Mouse (Mus musculus) cerebellum, postnatal 14 days (tissue): ENCODE measurements at regions not wholly inside any gene's neighbourhood (a gene's known extent, or its start where the extent isn't known, plus 50 kb on each side); places are given as distances from the start of the nearest gene placed in this dataset.

Experiments used
- DNase-seq, 2 experiments: peaks; one replicate each; pipeline ENCODE4 v3.0.0; 2021; ENCODE audit warnings: mixed read lengths in 2 of 2

GRCm38 (mm10) chr5:107035376-107035775 lies 71.3 kb downstream of the Cdc7 start:
- no peak for DNase-seq

- DNase-seq, result no peak
Measured at GRCm38 (mm10) chr5:107035782-107036181, 71.7 kb downstream of the Cdc7 start.

GRCm38 (mm10) chr5:107036475-107036874 lies 72.4 kb downstream of the Cdc7 start:
- no peak for DNase-seq

- no peak for DNase-seq
Measured at GRCm38 (mm10) chr5:107037087-107037486, 73.0 kb downstream of the Cdc7 start.

GRCm38 (mm10) chr5:107039340-107039739 lies 75.2 kb downstream of the Cdc7 start:
- no peak for DNase-seq

- DNase-seq, result no peak
Measured at GRCm38 (mm10) chr5:107039956-107040355, 75.8 kb downstream of the Cdc7 start.

- no peak for DNase-seq
Measured at GRCm38 (mm10) chr5:107040489-107040888, 76.4 kb downstream of the Cdc7 start.

GRCm38 (mm10) chr5:107045163-107045562 lies 81.0 kb downstream of the Cdc7 start:
- DNase-seq, result no peak

GRCm38 (mm10) chr5:107046501-107046931 lies 82.4 kb downstream of the Cdc7 start:
- DNase-seq, result no peak

GRCm38 (mm10) chr5:107048607-107049006 lies 84.5 kb downstream of the Cdc7 start:
- no peak for DNase-seq

- DNase-seq, result no peak
Measured at GRCm38 (mm10) chr5:107050076-107050475, 86.0 kb downstream of the Cdc7 start.

GRCm38 (mm10) chr5:107051868-107052267 lies 87.7 kb downstream of the Cdc7 start:
- DNase-seq, result no peak

GRCm38 (mm10) chr5:107054900-107055452 lies 90.9 kb downstream of the Cdc7 start:
- DNase-seq, result peak in 1 of 2 experiments; percentile 16

- peak; percentile 79 to 88 for DNase-seq
Measured at GRCm38 (mm10) chr5:107055455-107055854, 91.3 kb downstream of the Cdc7 start.
